Mouse (Mus musculus) adrenal gland, postnatal 0 days (tissue): Measurements from ENCODE around the gene Ubqln3. TPM values are rescaled to one million over a fixed set of nuclear protein-coding genes. Genes with fewer than 3 reads are reported as not detected.

Experiments used
- polyA plus RNA-seq: library from polyadenylated mRNA; unstranded; fragments of >200 nt; fragmentation: Nextera tagmentation; extraction: Ambion mirVana; gene quantifications from 2 replicates; pipeline ENCODE4 v1.2.1, GENCODE M21; 2015

The Ubqln3 gene
- not detected in 2 replicates for polyA plus RNA-seq

GRCm38 (mm10) chr7:104143179-104143578 is at the start of gene Ubqln3:
Gene Ubqln3, minus strand, starts transcription at chr7:104143279.

DNA sequence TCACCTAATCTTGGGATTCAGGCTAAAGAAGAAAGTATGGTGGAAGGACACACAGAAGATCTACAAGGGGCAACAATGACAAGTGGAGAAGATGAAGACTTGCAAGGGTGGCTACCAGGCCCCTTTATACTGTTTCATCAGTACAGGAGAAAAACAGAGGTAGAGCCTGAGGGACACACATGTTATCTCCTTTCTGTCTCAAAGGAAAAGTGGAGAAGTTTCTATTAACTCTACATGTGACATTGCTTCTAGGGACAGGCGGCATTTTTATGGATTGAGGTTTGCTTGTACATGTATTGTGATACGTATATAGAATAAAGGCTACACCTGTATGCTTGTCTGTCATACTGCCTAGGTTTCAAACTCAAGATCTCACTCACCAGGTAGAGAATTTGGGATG is 40.2 kb upstream of the Ubqln3 start, which contains the start of gene Olfr648:
Gene Olfr648, minus strand, starts transcription at position 101 of the 400 bp plus-strand sequence.

GRCm38 (mm10) chr7:104150456-104150855 is 7.4 kb upstream of the Ubqln3 start, which contains the start of gene Ubqlnl:
Gene Ubqlnl, minus strand, starts transcription at chr7:104150556.

GRCm38 (mm10) chr7:104137305-104137704 is 5.8 kb downstream of the Ubqln3 start, which contains the start of gene Olfr643:
Gene Olfr643, minus strand, starts transcription at chr7:104137405.

DNA sequence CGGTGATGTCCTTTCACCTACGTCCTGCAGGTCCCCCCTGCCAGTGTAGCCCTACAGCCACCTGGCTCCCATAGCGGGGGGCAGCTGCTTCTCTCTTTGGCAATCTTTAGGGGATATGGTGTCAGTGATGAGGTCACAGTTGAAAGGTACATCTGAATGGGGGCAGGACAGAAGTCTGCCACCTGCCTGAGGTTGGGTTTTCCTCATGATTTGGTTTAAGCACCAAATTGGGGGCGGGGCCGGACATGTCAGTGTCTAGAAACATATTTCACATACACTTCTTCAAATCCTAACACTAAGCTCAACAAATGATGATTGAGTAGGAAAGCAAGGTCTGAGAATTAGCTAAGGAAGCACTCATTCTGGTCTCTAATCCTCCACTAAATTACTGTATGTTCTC is 13.4 kb downstream of the Ubqln3 start, which contains the start of gene Ubqln5:
Gene Ubqln5, minus strand, starts transcription at position 101 of the 400 bp plus-strand sequence.

GRCm38 (mm10) chr7:104104757-104104972 is 38.4 kb downstream of the Ubqln3 start, which contains the start of gene Olfr646:
Gene Olfr646, plus strand, starts transcription at chr7:104104873.

Other genes with a start within 250 kb of the Ubqln3 start
- not detected in 2 replicates for gene Olfr64, start 248.8 kb downstream of the Ubqln3 start, polyA plus RNA-seq
- gene Olfr65, start 239.8 kb downstream of the Ubqln3 start, polyA plus RNA-seq = not detected in 2 replicates
- gene Olfr631, start 214.5 kb downstream of the Ubqln3 start, polyA plus RNA-seq = not detected in 2 replicates
- gene Olfr632, start 208.9 kb downstream of the Ubqln3 start, polyA plus RNA-seq = not detected in 2 replicates
- not detected in 2 replicates for gene Olfr633, start 198.8 kb downstream of the Ubqln3 start, polyA plus RNA-seq
- not detected in 2 replicates for gene Olfr635, start 172.1 kb downstream of the Ubqln3 start, polyA plus RNA-seq
- not detected in 2 replicates for gene Olfr638, start 144.5 kb downstream of the Ubqln3 start, polyA plus RNA-seq
- gene Olfr639, start 126.0 kb downstream of the Ubqln3 start, polyA plus RNA-seq = not detected in 2 replicates
- not detected in 2 replicates for gene Olfr640, start 117.7 kb downstream of the Ubqln3 start, polyA plus RNA-seq
- gene Olfr641, start 107.8 kb downstream of the Ubqln3 start, polyA plus RNA-seq = not detected in 2 replicates
- gene Olfr642, start 90.6 kb downstream of the Ubqln3 start, polyA plus RNA-seq = not detected in 2 replicates
- gene 4930516K23Rik, start 81.8 kb downstream of the Ubqln3 start, polyA plus RNA-seq = not detected in 2 replicates
- gene Olfr644, start 71.4 kb downstream of the Ubqln3 start, polyA plus RNA-seq = not detected in 2 replicates
- gene Olfr645, start 57.8 kb downstream of the Ubqln3 start, polyA plus RNA-seq = not detected in 2 replicates
- not detected in 2 replicates for gene Olfr646, start 38.4 kb downstream of the Ubqln3 start, polyA plus RNA-seq
- not detected in 2 replicates for gene Ubqln5, start 13.5 kb downstream of the Ubqln3 start, polyA plus RNA-seq
- gene Olfr643, start 5.9 kb downstream of the Ubqln3 start, polyA plus RNA-seq = not detected in 2 replicates
- not detected in 2 replicates for gene Ubqlnl, start 7.3 kb upstream of the Ubqln3 start, polyA plus RNA-seq
- gene Olfm5, start 21.6 kb upstream of the Ubqln3 start, polyA plus RNA-seq = not detected in 2 replicates
- gene Olfr648, start 40.1 kb upstream of the Ubqln3 start, polyA plus RNA-seq = 0.09 and 0.10 TPM in 2 replicates
- gene Olfr649, start 52.7 kb upstream of the Ubqln3 start, polyA plus RNA-seq = not detected in 2 replicates
- 0.95 and 1.4 TPM in 2 replicates for gene Trim6, start 75.5 kb upstream of the Ubqln3 start, polyA plus RNA-seq
- 5.5 and 7.2 TPM in 2 replicates for gene Trim34a, start 101.2 kb upstream of the Ubqln3 start, polyA plus RNA-seq
- gene Trim5, start 144.8 kb upstream of the Ubqln3 start, polyA plus RNA-seq = 1.5 and 2.9 TPM in 2 replicates
- 22.6 and 24.5 TPM in 2 replicates for gene Trim12a, start 172.2 kb upstream of the Ubqln3 start, polyA plus RNA-seq
- gene Trim34b, start 186.2 kb upstream of the Ubqln3 start, polyA plus RNA-seq = 0.11 and 0.25 TPM in 2 replicates
- gene Trim12c, start 210.1 kb upstream of the Ubqln3 start, polyA plus RNA-seq = 4.2 and 5.0 TPM in 2 replicates
- gene Trim30b, start 226.6 kb upstream of the Ubqln3 start, polyA plus RNA-seq = 0.69 and 0.73 TPM in 2 replicates